Mouse (Mus musculus): ENCODE data around the gene Tmtc2. TPM values are rescaled to one million over a fixed set of nuclear protein-coding genes. Genes with fewer than 3 reads are reported as not detected.

The Tmtc2 gene
- total RNA-seq, 2 experiments from 2014 or later, result 0.97 to 2.1 TPM

DNA sequence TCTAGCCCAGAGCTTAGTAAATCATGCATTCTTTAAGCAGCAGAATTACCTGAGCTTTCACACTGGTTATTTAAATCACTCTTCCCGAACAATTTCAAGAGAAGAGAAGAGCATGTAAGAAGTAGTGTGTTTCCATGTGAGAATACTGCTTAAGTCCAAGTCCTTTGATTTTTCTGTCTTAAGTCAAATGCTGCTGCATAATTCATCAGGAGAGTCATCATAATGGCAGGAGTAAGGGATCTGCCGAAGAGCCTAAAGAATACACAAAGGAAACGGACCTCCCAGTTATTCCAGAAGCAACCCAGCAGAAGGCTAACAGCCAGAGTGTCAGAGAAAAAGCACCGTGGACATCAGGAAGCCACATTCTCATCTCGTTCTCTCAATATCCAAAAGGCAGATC, 34.6 kb downstream of the Tmtc2 start:
- no peak for DNase-seq
- Histone ChIP-seq H3K4me3 (no peak overlapping the region), H3K27ac (no peak overlapping the region)
- intact Hi-C loops (cut with DNase I), result no loop called here
- no peak for TF ChIP-seq CTCF (IDR thresholded peaks at IDR 0.05)

DNA sequence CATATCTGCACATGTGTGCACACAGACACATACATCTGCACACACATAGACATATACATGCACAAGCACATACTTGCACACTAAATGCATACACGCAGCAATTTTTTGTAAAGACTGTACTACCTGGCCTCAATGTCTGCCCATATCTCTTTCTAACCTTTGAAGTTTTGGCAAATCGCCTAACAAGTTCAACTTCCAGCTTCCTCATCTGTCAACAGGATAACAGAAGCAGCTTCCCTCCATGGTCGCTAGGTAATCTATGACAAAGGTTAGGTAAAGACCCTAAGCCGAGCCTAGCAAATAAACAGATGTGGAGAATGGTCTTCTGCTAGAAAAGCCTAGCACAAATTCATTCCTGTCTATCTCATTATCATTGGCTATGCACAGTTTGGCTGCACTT, 37.3 kb downstream of the Tmtc2 start:
- DNase-seq, result no peak
- no peak for TF ChIP-seq CTCF (IDR thresholded peaks at IDR 0.05)
- Histone ChIP-seq H3K27ac (no peak overlapping the region), H3K4me3 (no peak overlapping the region)
- intact Hi-C loops (cut with DNase I), result no loop called here

DNA sequence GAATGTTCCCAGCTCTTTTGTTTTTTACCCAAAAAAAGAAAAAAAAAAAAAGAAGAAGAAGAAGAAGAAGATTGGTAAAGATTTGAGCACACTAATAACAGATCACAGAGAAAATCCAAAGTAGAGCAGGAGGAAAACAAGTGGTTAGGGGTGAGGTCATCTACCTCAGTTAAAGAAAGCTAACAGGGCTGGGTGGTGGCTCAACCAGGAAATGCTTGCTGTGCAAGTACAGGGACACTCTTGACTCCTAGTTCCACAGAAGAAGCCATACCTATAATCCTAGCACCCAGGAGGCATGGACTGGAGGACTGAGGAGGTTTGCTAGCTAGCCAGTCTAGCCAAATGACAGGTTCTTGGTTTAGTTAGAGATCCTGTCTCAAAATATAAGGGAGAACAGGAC, 38.4 kb downstream of the Tmtc2 start:
- intact Hi-C loops (cut with DNase I), result no loop called here
- DNase-seq, result no peak
- no peak overlapping the region for H3K27ac ChIP-seq
- no peak for TF ChIP-seq CTCF (IDR thresholded peaks at IDR 0.05)
- no peak overlapping the region for H3K4me3 ChIP-seq

DNA sequence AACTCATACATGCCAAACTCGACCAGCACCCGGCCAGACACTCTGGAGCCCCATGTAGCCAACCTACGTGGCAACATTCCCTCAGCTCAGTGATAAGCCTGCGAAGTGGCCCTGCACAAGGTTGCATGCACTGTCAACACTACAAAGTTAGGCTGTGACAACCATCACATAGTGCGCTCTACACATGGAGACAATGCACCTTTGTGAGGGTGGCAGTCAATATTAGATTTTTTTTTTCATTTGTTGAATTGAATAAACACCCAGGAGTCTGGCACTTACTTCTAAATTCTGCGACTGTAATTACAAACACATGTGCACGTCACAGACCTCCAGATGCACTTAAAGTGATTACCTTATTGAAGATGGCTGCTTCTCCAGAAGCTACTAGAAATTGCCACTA, 41.5 kb downstream of the Tmtc2 start:
- intact Hi-C loops (cut with DNase I), result no loop called here
- no peak overlapping the region for H3K27ac ChIP-seq

DNA sequence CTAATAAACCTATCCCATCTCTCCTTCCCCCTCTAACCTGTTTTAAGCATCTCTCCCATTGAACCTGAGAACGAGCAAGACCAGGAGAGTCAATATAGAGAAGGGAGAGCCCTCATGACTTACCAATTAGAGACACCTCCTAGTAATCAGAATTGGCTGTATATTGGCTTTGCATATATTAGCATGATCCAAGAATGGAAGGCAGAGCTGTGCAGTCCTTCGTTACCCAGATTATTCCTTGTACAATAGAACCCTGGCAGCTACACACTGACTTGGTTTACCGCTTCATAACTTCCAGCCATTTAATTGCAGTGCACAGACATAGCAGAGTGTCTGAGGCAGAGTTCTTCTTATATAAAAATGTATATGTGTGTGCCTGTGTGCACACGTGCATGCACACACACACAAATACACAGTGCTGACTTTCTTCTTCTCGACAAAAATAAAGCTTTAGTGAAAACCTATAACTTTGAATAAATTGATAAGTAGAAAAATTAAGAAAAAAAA, 42.2 kb downstream of the Tmtc2 start:
- Histone ChIP-seq H3K4me3 (no peak overlapping the region), H3K27ac (no peak overlapping the region)
- no peak for DNase-seq
- no peak for TF ChIP-seq CTCF (IDR thresholded peaks at IDR 0.05)
- intact Hi-C loops (cut with DNase I), result no loop called here

More for the DNA sequence above, 41.5 kb downstream of the Tmtc2 start:
- no peak overlapping the region for H3K4me3 ChIP-seq
- TF ChIP-seq CTCF (IDR thresholded peaks at IDR 0.05), result no peak
- no peak for DNase-seq

DNA sequence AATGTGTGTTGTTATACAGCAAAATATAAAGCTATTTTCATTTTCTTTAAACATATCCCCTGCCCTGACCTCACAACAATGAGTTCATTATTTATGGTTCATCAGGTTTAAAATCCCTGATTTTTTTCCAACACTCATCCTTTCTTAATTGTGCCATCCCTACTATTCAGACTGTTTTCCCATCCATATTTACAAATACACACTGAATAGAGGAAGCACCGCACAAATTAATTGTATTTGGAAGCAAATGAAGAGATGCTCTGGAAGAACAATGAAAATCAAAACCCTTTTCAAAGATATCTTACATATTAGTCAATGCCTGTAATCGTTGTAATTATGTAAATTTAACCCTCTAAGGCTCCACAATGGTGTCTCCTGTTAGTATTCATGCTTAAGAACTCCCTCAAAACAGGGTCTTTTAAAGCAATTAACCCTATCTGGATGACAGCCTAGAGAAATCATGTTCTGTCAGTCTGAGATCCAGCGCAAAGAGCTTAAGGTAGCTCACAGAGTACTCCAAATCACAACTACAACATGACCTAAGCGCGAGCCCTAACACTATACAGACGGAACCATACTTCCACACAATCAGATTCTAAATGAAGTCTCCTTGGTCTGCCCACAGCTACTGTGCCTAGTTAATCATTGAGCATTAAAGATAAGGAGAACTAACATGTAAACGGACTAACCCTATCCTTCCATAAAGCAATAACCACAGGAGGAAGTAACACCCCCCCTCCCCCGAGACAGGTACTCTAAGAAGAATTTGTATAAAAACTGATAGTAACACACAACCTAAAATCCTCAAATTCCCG, 43.0 kb downstream of the Tmtc2 start:
- H3K4me3 ChIP-seq, result no peak overlapping the region
- no peak for TF ChIP-seq CTCF (IDR thresholded peaks at IDR 0.05)
- no peak for DNase-seq
- intact Hi-C loops (cut with DNase I), result no loop called here
- H3K27ac ChIP-seq, result no peak overlapping the region

DNA sequence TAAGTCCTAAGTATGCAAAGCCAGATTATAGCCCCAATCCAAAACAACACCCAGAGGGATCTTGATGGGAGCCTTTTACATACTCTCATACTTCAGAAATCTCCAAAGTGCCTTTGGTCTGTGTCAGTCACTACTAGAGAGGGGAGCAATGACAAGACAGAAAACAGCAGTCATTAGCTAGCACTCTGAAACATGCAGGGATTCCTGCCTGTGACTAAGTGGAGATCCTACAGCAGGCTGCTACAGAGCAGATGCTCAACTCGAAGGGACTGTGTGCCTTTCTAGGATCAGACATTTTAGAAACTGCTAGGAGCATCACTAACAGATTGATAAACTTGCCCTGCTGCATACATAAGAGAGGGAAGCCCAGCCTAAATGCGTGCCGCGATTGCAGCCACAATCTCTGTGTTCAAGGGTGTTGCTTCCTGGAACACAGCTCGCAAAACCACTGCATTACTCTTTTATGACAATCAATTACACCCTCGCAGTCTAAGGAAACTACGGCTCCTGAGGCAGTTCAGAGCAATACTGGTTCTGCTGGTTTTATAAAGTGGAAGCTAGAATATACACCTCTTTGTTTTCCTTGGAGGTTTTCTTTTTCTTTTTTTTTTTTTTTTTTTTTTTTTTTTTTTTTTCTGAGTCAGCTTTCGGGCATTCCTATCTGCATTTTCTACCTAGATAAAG, 50.7 kb downstream of the Tmtc2 start:
- intact Hi-C loops (cut with DNase I), result no loop called here
- no peak for DNase-seq
- H3K4me3 ChIP-seq, result no peak overlapping the region
- no peak overlapping the region for H3K27ac ChIP-seq
- no peak for TF ChIP-seq CTCF (IDR thresholded peaks at IDR 0.05)

DNA sequence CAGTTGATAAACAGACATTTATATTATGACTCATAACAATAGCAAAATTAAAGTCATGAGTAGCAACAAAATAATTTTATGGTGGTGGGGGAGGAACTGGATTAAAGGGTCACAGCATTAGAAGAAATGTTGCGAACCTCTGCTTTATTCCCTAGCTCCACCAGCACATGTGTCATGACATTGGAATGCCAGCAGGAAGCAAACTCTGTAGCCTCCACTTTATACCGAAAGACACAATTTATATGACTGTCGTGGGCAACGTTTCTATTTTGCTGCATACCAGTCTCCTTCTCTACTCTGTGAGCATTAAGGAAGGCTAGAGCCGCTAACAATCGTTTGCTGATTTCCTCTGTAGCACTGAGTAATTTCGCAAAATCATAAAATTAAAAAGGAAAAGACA, 51.8 kb downstream of the Tmtc2 start:
- Histone ChIP-seq H3K4me3 (no peak overlapping the region), H3K27ac (no peak overlapping the region)
- no peak for DNase-seq
- TF ChIP-seq CTCF (IDR thresholded peaks at IDR 0.05), result no peak; the same call in 1 of the 2 replicates
- intact Hi-C loops (cut with DNase I), result no loop called here

DNA sequence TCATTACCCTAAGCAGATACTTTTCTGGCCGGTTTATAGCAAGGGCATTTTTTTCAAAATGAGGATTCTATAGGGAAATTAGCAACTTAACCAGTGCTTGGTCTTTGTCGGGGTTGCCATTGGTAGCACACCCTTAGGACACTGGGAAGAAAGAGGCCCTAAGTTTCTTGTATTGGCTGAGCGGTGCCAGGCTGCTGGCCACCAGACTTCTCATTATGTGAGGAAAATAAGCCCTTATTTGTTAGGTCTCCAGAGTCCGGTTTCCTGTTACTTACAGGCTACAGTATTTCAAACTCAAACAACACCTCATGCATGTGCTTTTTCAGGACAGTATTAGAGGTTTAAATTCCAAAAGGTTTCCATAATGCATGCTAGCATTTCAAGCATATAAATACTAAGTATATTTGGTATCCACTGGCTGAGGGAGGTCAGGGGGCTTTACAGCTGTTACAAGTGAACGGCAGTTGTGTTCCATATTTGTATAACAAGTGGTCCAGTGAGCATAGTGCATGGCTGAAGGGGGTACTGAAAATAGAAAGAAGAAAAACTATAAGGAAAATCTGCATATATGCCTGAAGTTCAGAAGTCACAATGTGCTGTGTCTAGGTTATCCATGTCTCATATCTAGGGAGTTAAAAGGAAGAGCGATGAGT, 55.0 kb downstream of the Tmtc2 start:
- no peak for DNase-seq
- no peak for TF ChIP-seq CTCF (IDR thresholded peaks at IDR 0.05)
- Histone ChIP-seq H3K27ac (no peak overlapping the region), H3K4me3 (no peak overlapping the region)
- intact Hi-C loops (cut with DNase I), result no loop called here

DNA sequence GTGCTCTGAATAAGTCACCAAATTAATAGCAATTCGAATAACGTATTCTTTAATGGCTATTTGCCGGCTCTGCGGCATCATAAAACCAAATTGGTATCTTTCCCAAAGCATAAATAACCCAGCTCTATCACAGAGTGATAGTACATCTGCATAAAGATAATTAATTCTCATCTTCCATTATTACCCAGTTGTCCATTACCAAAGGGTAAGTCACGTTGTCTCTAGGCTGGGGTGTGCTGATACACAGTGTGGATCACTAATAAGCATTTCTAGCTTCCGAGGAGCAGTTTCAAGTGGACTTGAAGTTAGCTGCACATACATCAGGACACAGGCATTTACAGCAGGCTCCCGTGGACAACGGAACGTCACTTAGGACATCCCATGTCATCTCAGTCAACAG, 56.1 kb downstream of the Tmtc2 start:
- Histone ChIP-seq H3K4me3 (no peak overlapping the region), H3K27ac (no peak overlapping the region)
- no peak for TF ChIP-seq CTCF (IDR thresholded peaks at IDR 0.05)
- no peak for DNase-seq
- intact Hi-C loops (cut with DNase I), result no loop called here

DNA sequence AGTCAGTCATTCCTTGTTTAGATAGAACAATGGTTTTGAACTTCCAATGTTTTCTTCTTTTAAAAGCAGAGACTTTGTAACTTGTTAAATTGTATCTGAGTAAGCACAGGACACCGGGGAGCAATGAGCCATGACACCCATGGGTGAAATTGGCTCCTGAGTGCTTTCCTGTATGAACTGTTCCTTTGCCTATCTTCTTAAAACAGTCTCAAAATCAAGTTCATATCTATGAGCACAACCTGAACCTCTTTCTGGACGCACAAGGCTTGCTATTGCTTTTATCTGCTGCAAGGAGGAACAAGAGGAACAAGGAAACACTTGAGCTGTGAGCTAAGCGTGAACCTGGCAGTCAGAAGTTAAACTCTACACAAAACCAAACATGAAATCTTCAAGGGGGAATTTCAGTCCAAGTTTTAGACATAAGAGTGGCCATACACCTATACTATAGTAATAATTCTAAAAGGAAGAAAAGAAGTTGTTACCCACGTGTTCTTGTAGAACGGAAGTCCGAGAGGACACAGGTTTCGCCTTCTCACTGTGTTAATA, 60.4 kb downstream of the Tmtc2 start:
- no peak overlapping the region for H3K4me3 ChIP-seq
- intact Hi-C loops (cut with DNase I), result no loop called here
- TF ChIP-seq CTCF (IDR thresholded peaks at IDR 0.05), result no peak
- DNase-seq, result no peak
- H3K27ac ChIP-seq, result no peak overlapping the region

DNA sequence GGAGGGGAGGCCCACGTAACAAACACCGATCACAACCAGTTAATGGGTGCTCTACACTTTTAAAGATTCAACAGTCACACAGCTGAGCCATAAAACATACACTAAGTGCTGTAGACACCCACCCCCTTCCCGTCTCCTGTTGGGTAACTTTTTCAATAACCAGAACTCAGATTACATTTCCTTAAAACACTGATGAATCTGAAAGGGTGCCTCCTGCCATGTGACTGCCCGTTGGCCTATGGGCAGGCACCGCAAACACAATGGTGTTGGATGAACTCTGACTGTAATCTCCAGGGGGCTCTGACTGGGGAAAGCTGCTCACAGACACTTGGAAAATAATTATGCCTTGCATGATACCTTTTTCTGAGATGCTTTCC, 64.4 kb downstream of the Tmtc2 start:
- Histone ChIP-seq H3K27ac (no peak overlapping the region), H3K4me3 (no peak overlapping the region)
- no peak for DNase-seq
- no peak for TF ChIP-seq CTCF (IDR thresholded peaks at IDR 0.05)
- intact Hi-C loops (cut with DNase I), result no loop called here

Measured in gastrocnemius, adult 2 months (tissue).